Mouse (Mus musculus) left cerebral cortex, adult 2 months (tissue): Measurements from ENCODE around the gene Nrg3. TPM values are rescaled to one million over a fixed set of nuclear protein-coding genes. Genes with fewer than 3 reads are reported as not detected.
"Not testable (repeated sequence)": the region's sequence is repeated elsewhere in the genome, so short reads cannot be mapped to it uniquely, and the experiment has no call there.

ENCODE experiments used
- DNase-seq, 2 experiments: peaks; one replicate each; pipeline ENCODE4 v3.0.0; 2021 to 2022; ENCODE audit warnings: low spot score in 2 of 2, mixed read lengths in 1 of 2; ENCODE audit errors: extremely low spot score in 1 of 2
- H3K27ac ChIP-seq: fragments of 200-600 bp; 2 replicates; pipeline ENCODE4 v1.8.1; 2022
- H3K4me3 ChIP-seq: fragments of 200-600 bp; 2 replicates; pipeline ENCODE4 v1.8.1; 2022
- CTCF ChIP-seq: fragments of 200-600 bp; IDR thresholded peaks from 2 replicates; pipeline ENCODE4 v1.8.1; 2022; ENCODE audit warnings: antibody characterized with exemption, mild to moderate bottlenecking, moderate library complexity
- intact Hi-C: fragments of 180-260 bp; cut with DNase I; formaldehyde crosslinking; loops from one replicate; pipeline ENCODE4 v1.15.1; 2025
- total RNA-seq, 2 experiments: library from RNA; stranded (reverse); gene quantifications; 2 replicates each; pipeline ENCODE4 v1.2.3; 2021

Nrg3 gene
- total RNA-seq, 2 experiments from 2014 or later: 73.3 to 76.3 TPM

DNA sequence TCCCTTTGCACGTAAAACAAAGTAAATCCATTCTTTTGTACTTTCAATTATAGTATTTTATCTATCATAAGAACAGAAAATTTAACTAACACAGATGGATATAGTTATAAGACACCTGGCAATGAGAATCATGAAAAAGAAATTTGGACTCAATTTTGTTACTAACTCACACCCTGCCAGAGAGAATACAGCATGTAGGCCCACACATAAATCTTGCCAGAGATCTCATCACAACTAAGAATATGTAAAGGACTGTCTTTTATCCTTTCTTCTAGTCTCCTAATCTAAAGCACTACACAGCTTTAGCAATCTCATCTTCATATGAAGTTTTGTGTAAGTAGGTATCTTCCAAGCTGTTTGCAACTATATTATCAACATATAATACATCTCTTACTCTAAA is 904.7 kb downstream of the Nrg3 start:
- no peak overlapping the region for H3K4me3 ChIP-seq
- no peak for DNase-seq
- intact Hi-C loops: no loop called here
- no peak overlapping the region for H3K27ac ChIP-seq
- no peak for TF ChIP-seq CTCF

DNA sequence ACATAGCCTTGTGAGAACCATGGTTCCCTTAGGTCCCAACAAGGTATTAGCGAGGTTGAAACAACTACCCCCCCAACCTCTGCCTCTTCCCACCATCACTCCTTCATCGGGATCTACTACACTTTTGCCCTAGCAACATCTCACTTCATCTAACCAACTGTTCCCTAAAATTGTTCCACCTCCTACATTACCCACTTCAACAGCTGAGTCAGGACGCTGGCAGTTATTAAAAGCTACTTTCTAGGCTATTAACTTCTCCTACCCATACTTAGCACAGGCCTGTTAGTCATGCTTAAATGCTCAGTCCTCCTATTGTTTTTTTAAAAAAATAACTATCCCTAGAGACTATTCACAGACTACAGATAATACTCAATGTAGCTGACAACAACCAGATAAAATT is 906.7 kb downstream of the Nrg3 start:
- no peak overlapping the region for H3K27ac ChIP-seq
- no peak for TF ChIP-seq CTCF
- H3K4me3 ChIP-seq: no peak overlapping the region
- no peak for DNase-seq
- intact Hi-C loops: no loop called here

DNA sequence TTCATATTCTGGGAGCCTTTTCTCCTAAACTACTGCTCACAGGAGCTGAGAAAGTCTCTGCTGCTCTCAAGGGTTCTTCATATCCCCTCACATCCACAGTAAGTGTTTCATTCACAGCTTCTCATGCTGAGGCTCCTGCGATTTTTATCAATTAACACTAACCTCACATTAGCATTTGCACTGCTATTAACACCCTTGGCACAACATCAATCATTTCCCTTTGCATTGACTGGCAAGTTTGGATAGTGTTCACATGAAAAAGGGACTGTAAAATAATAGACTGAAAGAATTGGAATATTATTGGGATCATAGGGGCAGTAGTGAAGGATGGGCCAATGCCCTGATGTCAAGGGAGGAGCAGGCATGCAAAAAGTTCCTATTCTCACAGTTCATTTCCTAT is 918.3 kb downstream of the Nrg3 start:
- no peak overlapping the region for H3K4me3 ChIP-seq
- no peak for TF ChIP-seq CTCF
- no peak for DNase-seq
- intact Hi-C loops: no loop called here
- H3K27ac ChIP-seq: no peak overlapping the region

DNA sequence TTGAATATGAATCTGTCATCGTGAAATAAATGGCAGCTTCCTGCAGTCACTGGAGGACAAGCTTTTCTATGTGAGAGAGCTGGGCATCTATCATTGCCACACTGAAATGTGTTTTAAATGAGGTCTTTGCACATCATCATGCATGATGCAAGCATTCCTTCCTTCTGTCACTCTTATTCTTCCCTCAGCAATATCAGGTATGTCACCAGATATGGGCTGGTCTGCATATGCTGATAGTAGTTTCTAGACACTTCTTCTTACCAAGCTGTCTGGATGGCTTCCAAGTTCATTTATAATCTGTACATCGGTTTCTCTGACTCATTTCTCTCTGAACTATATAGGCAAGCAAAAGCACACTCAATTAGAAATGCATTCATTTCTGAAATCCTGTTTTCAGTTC is 925.6 kb downstream of the Nrg3 start:
- Histone ChIP-seq H3K27ac (no peak overlapping the region), H3K4me3 (no peak overlapping the region)
- TF ChIP-seq CTCF: no peak
- intact Hi-C loops: no loop called here
- no peak for DNase-seq

DNA sequence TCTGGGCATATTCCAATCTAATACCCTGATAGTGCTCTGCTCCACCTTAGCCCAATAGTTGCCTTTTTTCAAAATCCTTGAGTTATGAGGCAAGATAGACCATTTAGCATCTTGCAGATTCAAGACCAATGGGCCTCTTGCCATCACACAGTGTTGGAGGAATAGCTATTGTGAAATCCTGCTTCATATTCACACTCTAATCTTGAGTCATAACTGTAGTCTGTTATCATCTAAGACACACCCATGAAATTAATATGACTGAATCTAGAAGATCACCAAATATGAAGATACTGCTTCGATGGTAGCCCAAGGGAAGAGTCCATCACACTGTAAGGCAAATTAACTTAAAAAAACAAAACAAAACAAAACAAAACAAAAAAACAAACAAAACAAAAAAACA is 937.7 kb downstream of the Nrg3 start:
- intact Hi-C loops: no loop called here
- TF ChIP-seq CTCF: no peak
- Histone ChIP-seq H3K27ac (no peak overlapping the region), H3K4me3 (no peak overlapping the region)
- no peak for DNase-seq

DNA sequence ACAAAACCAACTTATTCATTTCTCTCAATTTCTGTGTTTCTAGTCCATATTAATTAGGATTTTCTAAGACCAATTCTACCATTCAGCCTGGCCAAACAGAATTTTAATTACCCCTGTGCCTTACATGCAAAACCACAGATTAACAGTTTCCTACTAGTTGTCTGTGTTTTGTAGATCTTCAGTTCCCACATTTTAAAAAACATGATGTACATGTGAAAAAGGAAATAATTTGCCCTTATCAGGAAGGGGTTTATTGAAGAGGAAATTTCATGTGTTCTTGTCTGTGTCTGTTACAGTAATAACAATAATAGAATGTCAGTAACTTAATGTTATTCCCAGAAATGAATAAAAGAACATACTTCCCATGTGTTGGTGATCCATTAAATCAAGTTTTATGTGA is 939.4 kb downstream of the Nrg3 start:
- Histone ChIP-seq H3K4me3 (no peak overlapping the region), H3K27ac (no peak overlapping the region)
- TF ChIP-seq CTCF: no peak
- DNase-seq: no peak
- intact Hi-C loops: no loop called here

DNA sequence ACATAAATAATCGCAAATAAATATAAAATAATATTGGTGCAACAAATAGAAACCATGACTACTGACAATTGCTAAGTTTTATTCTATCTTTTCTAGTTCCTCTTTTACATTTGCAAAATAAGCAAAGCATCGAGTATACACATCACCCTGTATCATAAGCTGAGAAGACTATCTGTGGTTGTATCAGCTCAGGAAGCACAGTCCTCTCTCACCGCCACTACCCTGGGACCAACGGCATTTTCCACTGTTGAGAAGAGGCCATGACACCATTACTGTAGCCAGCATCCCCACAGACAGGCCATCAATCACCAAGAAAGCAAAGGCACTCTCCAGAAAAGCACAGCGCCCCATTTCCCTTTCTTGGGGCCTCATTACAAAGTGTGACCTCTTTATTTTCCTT is 956.7 kb downstream of the Nrg3 start:
- Histone ChIP-seq H3K27ac (no peak overlapping the region), H3K4me3 (no peak overlapping the region)
- intact Hi-C loops: no loop called here
- no peak for DNase-seq
- no peak for TF ChIP-seq CTCF

DNA sequence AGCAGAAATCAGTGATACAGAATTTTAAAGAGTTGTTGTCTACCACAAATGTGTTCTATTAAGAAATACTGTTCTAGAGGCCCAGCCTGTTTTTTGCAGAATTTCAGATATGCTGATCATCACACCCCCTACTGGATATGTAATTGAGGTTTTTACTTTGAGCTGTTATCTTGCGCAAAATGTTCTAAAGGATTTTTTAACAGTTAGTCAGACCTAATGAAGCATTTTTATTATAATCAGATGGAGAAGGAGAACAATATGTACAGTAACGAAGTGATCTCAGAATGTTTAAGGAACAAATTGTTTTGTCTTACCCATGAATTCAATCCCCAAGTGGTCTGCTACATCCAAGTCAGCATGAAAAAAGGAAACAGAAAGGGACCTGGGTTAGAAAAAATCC is 963.9 kb downstream of the Nrg3 start:
- DNase-seq: no peak
- intact Hi-C loops: no loop called here
- Histone ChIP-seq H3K27ac (no peak overlapping the region), H3K4me3 (no peak overlapping the region)
- TF ChIP-seq CTCF: no peak; the same call in 1 of the 2 replicates

DNA sequence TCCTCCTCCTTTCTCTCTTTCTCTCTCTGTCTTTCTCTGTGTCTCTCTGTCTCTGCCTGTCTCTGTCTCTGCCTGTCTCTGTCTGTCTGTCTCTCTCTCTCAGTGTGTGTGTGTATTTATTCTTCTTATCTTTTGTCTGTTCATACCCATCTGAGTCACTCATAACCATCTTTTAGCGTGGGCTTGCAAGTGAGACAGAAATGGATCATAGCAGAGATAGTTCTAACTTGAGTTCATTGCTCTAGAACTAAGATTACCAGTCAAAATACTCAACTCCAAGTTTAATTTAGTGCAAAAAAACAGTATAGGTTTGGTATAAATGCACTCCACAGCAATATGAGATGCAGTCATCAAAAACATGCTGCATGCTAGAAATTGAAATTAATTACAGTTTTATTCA is 977.9 kb downstream of the Nrg3 start:
- no peak for DNase-seq

DNA sequence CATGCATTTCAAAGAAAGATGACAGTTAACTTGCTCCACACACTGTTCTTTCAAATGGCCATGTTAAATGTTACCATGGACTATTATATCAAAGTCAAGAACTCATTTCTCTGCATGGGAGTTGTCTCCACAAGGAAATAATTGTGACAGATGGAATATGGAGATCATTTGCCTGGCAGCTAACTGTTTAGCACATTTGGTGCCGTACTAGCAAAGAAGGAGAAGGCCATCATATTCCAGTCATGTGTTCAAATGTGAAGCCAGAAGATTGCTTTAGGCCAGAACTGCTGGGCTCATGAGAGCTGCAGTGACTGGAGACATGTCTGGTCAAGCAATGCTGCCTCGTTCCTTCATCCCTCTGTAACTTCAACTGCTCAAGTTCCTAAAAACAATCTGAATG is 1025.8 kb downstream of the Nrg3 start:
- DNase-seq: no peak
- Histone ChIP-seq H3K27ac (no peak overlapping the region), H3K4me3 (no peak overlapping the region)
- intact Hi-C loops: no loop called here
- no peak for TF ChIP-seq CTCF

More for the DNA sequence above, 977.9 kb downstream of the Nrg3 start:
- H3K4me3 ChIP-seq: no peak overlapping the region
- intact Hi-C loops: no loop called here
- no peak for TF ChIP-seq CTCF
- H3K27ac ChIP-seq: no peak overlapping the region

DNA sequence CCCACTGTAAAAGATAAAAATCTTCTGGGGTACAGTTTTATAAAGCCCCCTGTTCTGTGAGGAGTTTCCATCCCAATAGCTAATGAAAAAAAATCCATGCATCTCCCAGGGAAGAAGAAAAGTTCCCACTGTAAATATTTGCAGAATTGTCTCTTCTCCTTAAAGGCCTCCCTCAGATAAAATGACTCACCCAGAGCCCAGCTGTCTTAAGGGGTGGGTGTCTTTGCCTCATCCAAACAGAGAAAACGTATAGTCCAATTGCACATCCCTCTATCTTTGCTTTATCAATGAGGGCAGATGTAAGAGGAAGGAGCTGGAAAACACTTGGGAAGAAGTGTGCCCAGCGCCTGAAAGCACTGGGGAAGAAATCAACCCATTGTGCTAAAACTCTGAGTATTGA is 1028.1 kb downstream of the Nrg3 start:
- DNase-seq: no peak
- no peak for TF ChIP-seq CTCF
- no peak overlapping the region for H3K27ac ChIP-seq
- H3K4me3 ChIP-seq: no peak overlapping the region
- intact Hi-C loops: no loop called here

DNA sequence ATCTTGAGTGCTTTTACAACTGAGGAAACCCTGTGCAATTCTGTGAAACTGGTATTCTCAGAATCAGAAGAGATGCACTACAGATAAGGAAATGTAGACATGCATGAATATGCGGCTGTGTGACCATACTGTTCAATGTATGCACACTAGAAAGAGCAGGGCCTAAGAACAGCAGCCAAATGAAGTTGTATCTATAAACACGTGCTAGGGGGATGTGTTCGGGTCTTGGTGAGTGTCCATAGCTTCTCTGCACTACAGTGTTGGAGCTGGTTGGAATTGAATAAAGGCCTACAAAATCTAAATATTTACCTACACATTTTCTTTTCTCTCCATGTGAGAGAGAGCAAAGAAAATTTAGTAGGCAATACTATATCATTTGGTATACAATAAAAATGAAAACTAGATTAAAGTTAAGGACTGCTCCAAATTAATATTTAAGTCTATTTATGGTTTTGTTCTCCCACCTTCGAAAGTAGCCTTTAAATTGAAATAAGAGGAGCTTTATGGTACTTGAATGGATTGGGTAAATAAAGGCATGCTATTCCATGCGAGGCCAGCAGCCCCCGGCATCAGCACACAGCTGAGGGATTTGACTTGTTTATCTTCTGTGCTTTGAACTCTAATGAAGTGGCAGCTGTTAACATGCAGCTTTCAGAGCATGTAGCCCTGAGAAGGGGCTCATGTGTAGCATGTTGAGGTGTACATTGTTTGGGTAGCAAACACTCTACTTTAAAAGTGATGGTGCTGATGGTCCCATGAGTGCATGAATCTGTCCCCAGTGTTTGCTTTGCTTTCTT is 1038.9 kb downstream of the Nrg3 start:
- Histone ChIP-seq H3K4me3 (no peak overlapping the region), H3K27ac (no peak overlapping the region)
- DNase-seq: no peak
- intact Hi-C loops: no loop called here
- no peak for TF ChIP-seq CTCF

DNA sequence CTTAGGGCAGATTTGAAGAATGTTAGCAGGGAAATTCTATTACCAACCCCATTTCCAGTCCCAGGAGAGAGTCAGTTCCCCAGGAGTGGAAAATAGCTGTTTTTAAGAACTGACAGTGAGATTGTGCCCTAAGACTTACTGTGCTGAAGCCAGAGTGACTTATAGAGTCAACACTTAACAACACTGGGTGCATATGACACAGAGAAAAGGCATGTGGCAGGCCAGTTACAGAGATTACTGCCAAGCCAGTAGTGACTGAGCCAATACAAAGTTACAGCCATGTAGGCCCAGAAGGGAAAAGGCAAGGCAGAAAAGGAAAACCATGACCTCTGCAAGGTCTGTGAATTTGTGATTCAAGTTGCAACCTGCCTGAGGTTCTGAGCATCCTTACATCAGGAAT is 1098.2 kb downstream of the Nrg3 start:
- intact Hi-C loops: no loop called here
- no peak overlapping the region for H3K4me3 ChIP-seq
- DNase-seq: no peak
- H3K27ac ChIP-seq: no peak overlapping the region
- TF ChIP-seq CTCF: no peak

DNA sequence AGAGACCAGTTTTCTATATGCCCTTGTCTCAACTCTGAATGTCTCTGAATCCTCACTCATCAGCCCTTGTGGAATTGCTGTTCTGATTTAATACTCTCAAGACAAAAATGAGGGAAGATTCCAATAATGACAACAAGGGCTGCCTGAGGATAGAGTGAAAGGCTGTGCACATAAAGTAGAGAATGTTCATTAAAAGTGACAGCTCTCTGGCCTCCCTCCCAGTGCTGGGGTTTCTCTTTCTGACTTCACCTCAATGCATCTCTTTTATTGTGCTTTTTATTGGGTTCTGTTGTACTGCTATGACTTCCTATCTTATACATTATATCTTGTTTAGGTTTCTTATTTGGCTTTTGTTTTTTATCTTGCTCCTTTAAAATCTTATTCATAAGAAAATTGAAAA is 1131.9 kb downstream of the Nrg3 start:
- TF ChIP-seq CTCF: no peak
- Histone ChIP-seq H3K4me3 (no peak overlapping the region), H3K27ac (no peak overlapping the region)
- intact Hi-C loops: no loop called here
- DNase-seq: no peak

DNA sequence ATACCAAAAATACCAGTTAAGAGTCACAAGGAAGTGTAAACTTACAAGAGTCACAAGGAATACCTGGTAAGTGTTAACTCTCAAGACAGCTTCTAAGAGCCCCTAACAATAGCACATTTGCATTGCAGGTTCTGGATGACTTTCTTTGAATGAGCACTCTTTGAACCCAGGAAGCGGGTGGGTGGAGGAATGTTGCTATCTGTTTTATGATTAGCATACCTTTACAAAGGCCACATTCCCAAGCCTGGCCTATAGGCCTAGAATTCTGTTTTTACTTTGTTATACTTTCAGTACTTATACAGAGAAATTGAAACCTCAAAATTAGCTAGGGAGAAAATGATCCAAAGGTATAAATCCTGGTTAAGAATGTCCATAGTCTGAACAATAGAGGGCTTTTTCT is 1150.0 kb downstream of the Nrg3 start:
- H3K27ac ChIP-seq, H3K4me3 ChIP-seq, DNase-seq, intact Hi-C loops: not testable (repeated sequence)
